Mouse (Mus musculus): Measurements from ENCODE around the gene Cnmd. TPM values are rescaled to one million over a fixed set of nuclear protein-coding genes. Genes with fewer than 3 reads are reported as not detected.

The Cnmd gene
- polyA plus RNA-seq, 1 experiment = not detected

GRCm38 (mm10) chr14:79608286-79608685 lies 53.7 kb downstream of the Cnmd start:
- H3K4me3 ChIP-seq (replicated peaks) = no peak overlapping the region

GRCm38 (mm10) chr14:79607352-79607751 lies 54.6 kb downstream of the Cnmd start:
- Histone ChIP-seq H3K4me3 (replicated peaks) (no peak overlapping the region), H3K4me1 (ENCODE audit: control insufficient read depth) (no peaks in the 10 kb centered on the region), H3K36me3 (ENCODE audit: control insufficient read depth) (peaks cover 78% of the 10 kb centered on the region)

More at GRCm38 (mm10) chr14:79608286-79608685, 53.7 kb downstream of the Cnmd start:
- peaks cover 81% of the 10 kb centered on the region for H3K36me3 ChIP-seq (ENCODE audit: control insufficient read depth)
- no peaks in the 10 kb centered on the region for H3K27me3 ChIP-seq (ENCODE audit: control insufficient read depth)
- H3K9me3 ChIP-seq (ENCODE audit: control insufficient read depth, low read length) = no peaks in the 10 kb centered on the region
- no peak for TF ChIP-seq TAL1 (IDR thresholded peaks at IDR 0.05; ENCODE audit: low read length)
- TF ChIP-seq GATA1 (IDR thresholded peaks at IDR 0.05; ENCODE audit: low read length) = no peak
- no peaks in the 10 kb centered on the region for H3K4me1 ChIP-seq (ENCODE audit: control insufficient read depth)

GRCm38 (mm10) chr14:79606867-79607266 lies 55.1 kb downstream of the Cnmd start:
- peaks cover 76% of the 10 kb centered on the region for H3K36me3 ChIP-seq (ENCODE audit: control insufficient read depth)
- H3K27me3 ChIP-seq (ENCODE audit: control insufficient read depth) = no peaks in the 10 kb centered on the region
- no peak for TF ChIP-seq GATA1 (IDR thresholded peaks at IDR 0.05; ENCODE audit: low read length)
- no peak for TF ChIP-seq TAL1 (IDR thresholded peaks at IDR 0.05; ENCODE audit: low read length)

More at GRCm38 (mm10) chr14:79607352-79607751, 54.6 kb downstream of the Cnmd start:
- no peak for TF ChIP-seq TAL1 (IDR thresholded peaks at IDR 0.05; ENCODE audit: low read length)
- TF ChIP-seq GATA1 (IDR thresholded peaks at IDR 0.05; ENCODE audit: low read length) = no peak
- no peaks in the 10 kb centered on the region for H3K27me3 ChIP-seq (ENCODE audit: control insufficient read depth)
- no peaks in the 10 kb centered on the region for H3K9me3 ChIP-seq (ENCODE audit: control insufficient read depth, low read length)

GRCm38 (mm10) chr14:79606392-79606791 lies 55.6 kb downstream of the Cnmd start:
- Histone ChIP-seq H3K4me3 (replicated peaks) (no peak overlapping the region), H3K36me3 (ENCODE audit: control insufficient read depth) (peaks cover 78% of the 10 kb centered on the region)

More at GRCm38 (mm10) chr14:79606867-79607266, 55.1 kb downstream of the Cnmd start:
- Histone ChIP-seq H3K4me1 (ENCODE audit: control insufficient read depth) (no peaks in the 10 kb centered on the region), H3K9me3 (ENCODE audit: control insufficient read depth, low read length) (no peaks in the 10 kb centered on the region), H3K4me3 (replicated peaks) (no peak overlapping the region)

GRCm38 (mm10) chr14:79605881-79606280 lies 56.1 kb downstream of the Cnmd start:
- no peak for TF ChIP-seq GATA1 (IDR thresholded peaks at IDR 0.05; ENCODE audit: low read length)
- TF ChIP-seq TAL1 (IDR thresholded peaks at IDR 0.05; ENCODE audit: low read length) = no peak
- peaks cover 77% of the 10 kb centered on the region for H3K36me3 ChIP-seq (ENCODE audit: control insufficient read depth)
- H3K4me3 ChIP-seq (replicated peaks) = no peak overlapping the region
- H3K27me3 ChIP-seq (ENCODE audit: control insufficient read depth) = no peaks in the 10 kb centered on the region
- H3K4me1 ChIP-seq (ENCODE audit: control insufficient read depth) = no peaks in the 10 kb centered on the region
- H3K9me3 ChIP-seq (ENCODE audit: control insufficient read depth, low read length) = no peaks in the 10 kb centered on the region

More at GRCm38 (mm10) chr14:79606392-79606791, 55.6 kb downstream of the Cnmd start:
- Histone ChIP-seq H3K27me3 (ENCODE audit: control insufficient read depth) (no peaks in the 10 kb centered on the region), H3K4me1 (ENCODE audit: control insufficient read depth) (no peaks in the 10 kb centered on the region), H3K9me3 (ENCODE audit: control insufficient read depth, low read length) (no peaks in the 10 kb centered on the region)
- TF ChIP-seq GATA1 (IDR thresholded peaks at IDR 0.05; ENCODE audit: low read length) (no peak), TAL1 (IDR thresholded peaks at IDR 0.05; ENCODE audit: low read length) (no peak)

- H3K9me3 ChIP-seq (ENCODE audit: control insufficient read depth, low read length) = no peaks in the 10 kb centered on the region
- H3K4me1 ChIP-seq (ENCODE audit: control insufficient read depth) = peaks cover 2% of the 10 kb centered on the region
- H3K36me3 ChIP-seq (ENCODE audit: control insufficient read depth) = peaks cover 74% of the 10 kb centered on the region
- no peaks in the 10 kb centered on the region for H3K27me3 ChIP-seq (ENCODE audit: control insufficient read depth)
- no peak overlapping the region for H3K4me3 ChIP-seq (replicated peaks)
- TF ChIP-seq GATA1 (IDR thresholded peaks at IDR 0.05; ENCODE audit: low read length) (no peak), TAL1 (IDR thresholded peaks at IDR 0.05; ENCODE audit: low read length) (no peak)
These were observed 65.4 kb downstream of the Cnmd start for GRCm38 (mm10) chr14:79596602-79597001.

GRCm38 (mm10) chr14:79594069-79594468 lies 67.9 kb downstream of the Cnmd start:
- H3K36me3 ChIP-seq (ENCODE audit: control insufficient read depth) = peaks cover 55% of the 10 kb centered on the region
- H3K4me3 ChIP-seq (replicated peaks) = no peak overlapping the region
- no peaks in the 10 kb centered on the region for H3K9me3 ChIP-seq (ENCODE audit: control insufficient read depth, low read length)
- no peaks in the 10 kb centered on the region for H3K27me3 ChIP-seq (ENCODE audit: control insufficient read depth)
- TF ChIP-seq GATA1 (IDR thresholded peaks at IDR 0.05; ENCODE audit: low read length) (no peak), TAL1 (IDR thresholded peaks at IDR 0.05; ENCODE audit: low read length) (no peak)
- peaks cover 9% of the 10 kb centered on the region for H3K4me1 ChIP-seq (ENCODE audit: control insufficient read depth)

GRCm38 (mm10) chr14:79591611-79592010 lies 70.4 kb downstream of the Cnmd start:
- H3K27me3 ChIP-seq (ENCODE audit: control insufficient read depth) = no peaks in the 10 kb centered on the region
- peaks cover 34% of the 10 kb centered on the region for H3K36me3 ChIP-seq (ENCODE audit: control insufficient read depth)
- no peaks in the 10 kb centered on the region for H3K9me3 ChIP-seq (ENCODE audit: control insufficient read depth, low read length)
- H3K4me3 ChIP-seq (replicated peaks) = no peak overlapping the region
- peaks cover 26% of the 10 kb centered on the region for H3K4me1 ChIP-seq (ENCODE audit: control insufficient read depth)
- no peak for TF ChIP-seq GATA1 (IDR thresholded peaks at IDR 0.05; ENCODE audit: low read length)

GRCm38 (mm10) chr14:79590916-79591315 lies 71.1 kb downstream of the Cnmd start:
- H3K36me3 ChIP-seq (ENCODE audit: control insufficient read depth) = peaks cover 28% of the 10 kb centered on the region

GRCm38 (mm10) chr14:79589401-79589800 lies 72.6 kb downstream of the Cnmd start:
- H3K4me3 ChIP-seq (replicated peaks) = no peak overlapping the region
- H3K27me3 ChIP-seq (ENCODE audit: control insufficient read depth) = no peaks in the 10 kb centered on the region
- TF ChIP-seq GATA1 (IDR thresholded peaks at IDR 0.05; ENCODE audit: low read length) (no peak), TAL1 (IDR thresholded peaks at IDR 0.05; ENCODE audit: low read length) (no peak)
- H3K9me3 ChIP-seq (ENCODE audit: control insufficient read depth, low read length) = no peaks in the 10 kb centered on the region
- H3K4me1 ChIP-seq (ENCODE audit: control insufficient read depth) = peaks cover 34% of the 10 kb centered on the region
- H3K36me3 ChIP-seq (ENCODE audit: control insufficient read depth) = peaks cover 15% of the 10 kb centered on the region

More at GRCm38 (mm10) chr14:79590916-79591315, 71.1 kb downstream of the Cnmd start:
- no peaks in the 10 kb centered on the region for H3K9me3 ChIP-seq (ENCODE audit: control insufficient read depth, low read length)
- H3K4me1 ChIP-seq (ENCODE audit: control insufficient read depth) = peaks cover 33% of the 10 kb centered on the region
- no peak for TF ChIP-seq GATA1 (IDR thresholded peaks at IDR 0.05; ENCODE audit: low read length)
- no peak for TF ChIP-seq TAL1 (IDR thresholded peaks at IDR 0.05; ENCODE audit: low read length)
- H3K27me3 ChIP-seq (ENCODE audit: control insufficient read depth) = no peaks in the 10 kb centered on the region
- no peak overlapping the region for H3K4me3 ChIP-seq (replicated peaks)

Data from erythroblast, embryonic 14.5 days (primary cell).